Mouse (Mus musculus): ENCODE results near the gene Gabbr2.

Gene Gabbr2

DNA sequence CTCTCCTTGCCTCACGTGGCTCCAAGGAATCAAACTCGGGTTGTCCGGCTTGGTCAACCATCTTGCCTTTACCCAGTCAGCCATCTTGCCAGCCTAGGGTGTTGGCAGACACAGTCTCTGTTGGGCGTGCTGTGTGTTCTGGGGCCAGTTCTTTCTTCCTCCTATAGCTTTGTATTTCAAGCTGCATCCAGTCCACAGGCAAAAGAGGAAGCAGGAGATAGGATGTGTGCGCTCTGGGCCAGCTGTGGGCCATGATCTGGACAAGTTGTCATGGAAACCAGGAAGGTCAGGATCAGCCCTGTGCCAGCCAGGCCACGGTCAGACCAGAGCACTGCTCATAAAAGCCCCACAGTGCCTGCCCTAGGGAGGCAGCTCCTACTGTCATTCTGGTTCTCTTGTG, 74.9 kb downstream of the Gabbr2 start:
- DNase-seq (ENCODE audit: extremely low spot score, low spot score): no peak

DNA sequence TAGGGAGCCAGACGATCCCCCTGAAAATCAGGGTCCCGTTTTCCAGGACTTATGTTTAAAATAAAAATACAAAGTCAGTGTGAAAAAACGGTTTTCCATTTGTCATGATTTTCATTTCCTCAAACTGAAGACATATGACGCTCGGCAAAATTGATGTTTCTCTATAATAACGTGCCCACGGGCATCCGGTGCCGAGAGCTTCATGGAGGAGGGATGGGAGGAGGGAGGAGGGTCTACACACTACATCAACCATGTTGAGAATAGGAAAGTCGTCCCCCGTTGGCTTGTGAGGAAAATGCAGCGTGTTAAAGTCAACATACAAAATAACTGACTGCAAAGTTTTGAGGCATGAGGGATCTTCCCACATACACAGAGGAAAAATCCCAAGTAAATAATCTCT, 75.7 kb downstream of the Gabbr2 start:
- DNase-seq (ENCODE audit: extremely low spot score, low spot score): no peak

DNA sequence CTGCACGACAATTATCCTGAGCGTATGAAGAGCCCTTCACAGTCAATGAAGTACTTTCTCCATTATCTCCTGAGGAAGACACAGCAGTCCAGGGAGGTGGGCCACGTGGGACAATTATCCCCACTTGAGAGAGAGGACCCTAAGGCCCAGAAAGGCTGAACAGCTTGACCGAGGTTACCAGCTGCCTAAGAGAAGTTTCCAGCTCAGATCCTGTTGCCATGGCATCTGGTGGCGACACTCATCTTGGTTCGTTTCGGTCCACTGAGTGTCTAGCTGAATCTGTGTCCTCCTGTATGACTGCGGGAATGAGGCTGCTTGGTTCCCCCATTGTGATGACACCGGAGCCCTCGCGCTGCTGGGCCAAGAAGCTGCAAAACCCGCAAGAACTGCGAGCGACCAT, 76.2 kb downstream of the Gabbr2 start:
- DNase-seq (ENCODE audit: extremely low spot score, low spot score): no peak

DNA sequence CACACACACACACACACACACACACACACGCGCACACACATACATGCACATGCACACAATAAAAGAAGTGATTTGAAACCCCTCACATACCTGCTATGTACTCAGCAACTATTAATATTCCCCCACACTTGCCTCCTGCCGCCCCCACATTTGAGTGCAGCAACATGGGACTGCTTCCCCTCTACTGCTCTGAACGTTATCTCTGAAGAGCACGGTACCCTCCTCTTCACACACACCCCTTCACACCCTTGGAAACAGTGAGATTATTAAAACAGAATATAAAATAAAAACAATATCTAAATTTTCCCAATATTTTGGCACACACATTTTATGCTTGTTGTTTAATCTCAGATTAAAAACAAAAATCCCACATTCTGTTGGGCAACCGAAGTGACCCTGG, 77.1 kb downstream of the Gabbr2 start:
- no peak for DNase-seq (ENCODE audit: extremely low spot score, low spot score)

DNA sequence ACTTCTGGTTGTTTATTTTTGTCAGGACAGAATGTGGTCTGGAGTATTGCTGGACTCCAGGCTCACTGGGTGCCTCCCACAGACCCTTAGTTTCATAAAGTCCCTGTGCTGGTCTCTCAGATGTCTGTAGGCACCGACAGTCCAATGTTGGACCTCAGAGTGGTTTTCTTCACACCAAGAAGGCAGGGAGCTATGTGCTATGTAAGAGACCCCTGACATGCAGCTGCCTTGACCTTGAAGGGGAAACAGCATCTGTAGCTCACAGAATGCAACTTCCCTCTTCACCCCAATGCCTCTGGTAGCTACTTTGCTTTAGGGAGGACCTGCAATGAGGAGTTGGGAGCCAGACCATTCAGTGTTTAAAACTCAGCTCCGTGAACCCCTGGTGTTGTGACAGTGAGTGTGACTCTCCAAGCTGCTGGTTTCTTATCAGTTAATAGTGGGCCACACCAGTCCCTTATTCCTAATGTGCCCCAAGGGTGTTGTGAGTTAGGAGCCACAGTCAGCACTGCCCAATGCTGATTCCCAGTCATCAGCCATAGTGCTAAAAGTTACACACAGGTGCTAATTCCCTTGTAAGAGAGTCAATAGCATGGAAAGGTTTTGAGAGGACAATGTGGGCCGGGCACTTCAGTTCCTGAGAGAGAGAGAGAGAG, 85.5 kb downstream of the Gabbr2 start:
- no peak for DNase-seq (ENCODE audit: extremely low spot score, low spot score)

DNA sequence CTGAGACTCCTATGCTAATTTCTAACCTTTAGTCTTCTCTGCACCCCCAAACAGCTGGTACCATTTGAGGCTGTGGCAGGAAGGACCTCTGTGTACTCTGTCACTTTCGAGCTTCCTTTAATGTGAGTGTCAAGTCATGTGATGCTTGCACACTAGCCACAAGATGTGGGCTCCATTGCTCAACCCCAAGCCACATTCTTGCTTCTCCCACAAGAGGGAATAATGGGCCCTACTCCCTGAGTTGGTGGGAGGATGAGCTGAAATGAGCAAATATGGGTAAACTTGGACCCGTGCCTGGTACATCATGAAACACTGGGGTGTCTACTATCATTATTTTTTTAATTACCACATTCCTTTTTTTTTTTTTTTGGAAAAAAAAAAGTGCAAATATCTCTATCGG, 86.5 kb downstream of the Gabbr2 start:
- DNase-seq (ENCODE audit: extremely low spot score, low spot score): no peak

DNA sequence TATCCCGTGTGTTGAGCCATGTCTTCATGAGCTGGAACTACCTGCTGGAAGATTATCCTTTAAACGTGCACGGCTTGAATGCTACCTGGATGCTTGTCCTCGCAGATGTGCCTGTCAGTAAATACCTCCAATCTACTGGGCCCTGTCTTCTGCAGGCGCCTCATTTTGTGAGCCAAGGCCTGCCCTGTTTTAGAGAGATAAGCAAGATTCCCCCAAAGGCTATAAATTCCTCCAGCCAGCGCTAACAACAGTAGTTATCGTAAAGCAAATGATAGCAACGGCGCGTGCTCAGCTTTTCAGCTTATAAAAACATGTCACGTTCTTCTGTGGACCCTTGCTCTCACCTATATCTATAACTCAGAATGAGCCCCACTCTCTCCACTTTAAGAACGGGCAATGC, 87.5 kb downstream of the Gabbr2 start:
- DNase-seq (ENCODE audit: extremely low spot score, low spot score): no peak

DNA sequence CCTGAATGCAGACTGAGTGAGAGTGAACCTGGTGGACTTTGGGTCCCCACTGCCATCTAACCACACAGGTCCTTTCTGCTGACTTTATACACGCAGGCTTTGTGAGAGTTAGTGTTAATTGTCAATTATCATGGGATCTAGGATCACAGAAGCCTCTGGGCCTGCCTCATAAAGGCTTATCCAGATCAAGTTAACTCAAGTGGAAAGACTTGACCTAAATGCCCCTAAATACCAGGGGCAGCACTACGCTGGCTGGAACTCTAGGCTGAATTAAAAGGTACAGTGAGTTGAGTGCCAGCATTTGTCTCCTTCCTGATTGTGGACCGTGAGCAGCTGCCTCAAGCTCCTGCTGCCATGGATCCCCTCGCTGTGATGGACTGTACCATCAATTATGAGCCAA, 93.1 kb downstream of the Gabbr2 start:
- no peak for DNase-seq (ENCODE audit: extremely low spot score, low spot score)

DNA sequence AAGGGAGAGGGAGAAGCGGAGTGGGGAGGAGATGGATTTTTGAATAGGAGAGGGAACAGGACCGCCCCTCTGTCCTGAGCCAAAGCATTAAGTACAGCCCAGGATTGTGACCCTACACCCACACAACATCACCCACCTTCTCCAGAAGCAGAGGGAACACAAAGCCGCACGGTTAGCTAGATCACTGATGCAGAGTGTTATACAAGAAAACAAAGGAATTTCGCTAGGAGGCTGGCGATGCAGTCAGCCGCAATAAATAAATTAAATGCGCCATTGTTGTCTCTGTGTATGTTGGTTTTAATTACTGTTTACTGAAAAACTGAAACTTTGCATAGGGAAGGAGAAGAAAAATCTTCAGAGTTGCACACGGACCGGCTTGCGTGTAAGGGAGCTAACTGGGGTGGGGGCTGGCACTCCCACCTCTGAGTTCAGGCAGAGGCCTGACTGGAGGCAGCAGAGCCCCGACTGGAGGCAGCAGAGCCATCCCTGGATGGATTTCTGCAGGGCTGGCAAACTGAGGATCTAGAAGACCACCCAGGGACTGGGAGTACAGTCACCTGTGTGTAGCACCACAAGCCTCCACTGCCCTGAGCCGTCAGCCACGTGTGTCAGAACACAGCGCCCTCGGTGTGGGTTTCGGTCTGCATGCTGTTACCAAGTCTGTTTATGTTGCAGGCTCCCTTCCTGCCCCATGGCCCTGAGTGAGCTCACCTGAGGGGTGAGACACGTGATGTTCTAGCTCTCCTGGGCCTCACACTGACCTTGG, 93.9 kb downstream of the Gabbr2 start:
- no peak for DNase-seq (ENCODE audit: extremely low spot score, low spot score)

DNA sequence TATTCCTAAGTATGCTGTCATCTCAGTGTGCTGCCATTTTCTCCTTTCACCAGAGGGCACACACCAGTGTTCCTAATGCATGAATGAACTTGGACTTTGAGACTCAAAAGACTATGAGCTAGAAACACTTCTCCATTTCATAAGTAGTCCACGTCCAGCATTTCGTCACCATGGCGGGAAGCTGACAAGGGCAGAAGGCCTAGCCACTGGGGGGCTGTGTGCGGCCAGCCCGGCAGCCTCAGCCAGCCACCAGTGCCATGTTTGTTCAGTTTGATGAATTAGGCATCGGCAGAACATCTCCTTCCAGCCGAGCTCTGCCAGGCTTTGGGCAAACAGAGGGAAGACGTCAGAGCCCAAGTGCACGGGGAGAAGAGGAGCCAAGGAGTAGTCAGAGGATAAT, 97.5 kb downstream of the Gabbr2 start:
- no peak for DNase-seq (ENCODE audit: extremely low spot score, low spot score)

DNA sequence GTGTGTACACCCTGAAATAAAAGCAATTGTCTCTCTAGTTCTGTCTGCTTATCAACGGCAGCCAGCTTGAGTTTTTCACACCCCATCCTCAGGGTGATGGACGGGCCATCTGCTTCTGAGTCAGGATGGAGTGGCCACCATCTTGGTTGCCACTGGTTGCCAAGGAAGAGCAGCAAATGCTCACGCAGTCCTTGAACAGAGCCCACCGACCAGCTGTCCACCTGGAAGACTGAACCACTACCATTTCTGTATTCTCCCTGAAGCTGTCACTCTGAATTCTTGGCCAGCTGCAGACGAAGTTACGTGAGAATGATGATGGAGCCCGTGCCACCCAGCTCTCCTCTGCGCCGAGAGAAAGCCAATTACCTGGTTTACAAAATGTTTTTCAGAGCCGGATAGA, 102.5 kb downstream of the Gabbr2 start:
- no peak for DNase-seq (ENCODE audit: extremely low spot score, low spot score)

DNA sequence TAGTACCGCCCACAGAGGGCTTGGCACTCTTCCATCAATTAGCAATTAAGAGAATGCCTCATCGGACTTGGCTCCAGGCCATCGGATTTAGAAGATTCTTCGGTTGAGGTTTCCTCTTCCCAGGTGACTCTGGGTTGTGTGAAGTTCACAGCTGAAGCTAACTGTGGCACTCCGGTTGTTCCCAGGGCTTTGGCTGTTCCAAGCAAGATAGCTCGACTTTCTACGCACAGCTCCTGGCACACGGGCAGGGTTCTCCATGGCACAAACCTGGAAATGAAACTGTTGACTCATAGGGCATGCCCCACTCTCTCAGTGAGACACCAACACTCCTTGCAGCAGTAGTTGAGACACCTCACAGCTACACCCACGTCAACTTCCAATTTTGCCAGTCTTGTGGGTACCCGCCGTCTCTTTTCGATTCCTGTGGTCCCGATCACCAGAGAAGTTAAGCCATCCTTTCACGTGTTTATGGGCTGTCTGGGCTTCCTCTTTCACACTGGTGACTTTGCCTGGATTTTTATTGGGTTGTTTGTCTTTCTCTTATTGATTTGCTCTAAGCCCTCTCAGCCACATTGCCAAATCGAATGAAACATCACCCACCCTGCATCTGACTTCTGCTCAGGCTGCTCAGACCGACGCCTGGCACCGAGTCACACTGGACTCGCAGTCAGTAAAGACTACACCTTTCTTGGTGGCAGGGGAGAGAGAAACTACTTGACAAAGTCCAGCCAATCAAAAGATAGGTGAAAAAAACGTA, 105.9 kb downstream of the Gabbr2 start:
- DNase-seq (ENCODE audit: extremely low spot score, low spot score): no peak

DNA sequence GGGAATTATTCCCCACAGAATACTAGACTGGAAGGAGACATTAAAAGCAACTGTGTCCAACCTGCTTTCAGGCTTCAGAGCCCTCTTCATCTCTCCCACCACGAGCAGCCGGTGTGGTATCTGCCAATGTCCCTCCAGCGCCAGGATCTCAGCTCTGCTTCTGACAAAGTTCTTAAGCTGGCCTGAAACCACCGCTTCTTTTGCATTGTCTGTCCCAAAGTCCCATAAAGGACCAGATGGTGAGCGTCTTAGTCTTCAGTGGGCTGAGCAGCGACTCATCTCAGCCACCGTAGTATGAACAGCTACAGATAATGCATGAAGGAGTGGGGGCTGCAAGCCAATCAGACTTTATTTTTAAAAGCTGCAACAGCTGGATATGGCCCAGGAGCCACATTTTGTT, 107.5 kb downstream of the Gabbr2 start:
- no peak for DNase-seq (ENCODE audit: extremely low spot score, low spot score)

DNA sequence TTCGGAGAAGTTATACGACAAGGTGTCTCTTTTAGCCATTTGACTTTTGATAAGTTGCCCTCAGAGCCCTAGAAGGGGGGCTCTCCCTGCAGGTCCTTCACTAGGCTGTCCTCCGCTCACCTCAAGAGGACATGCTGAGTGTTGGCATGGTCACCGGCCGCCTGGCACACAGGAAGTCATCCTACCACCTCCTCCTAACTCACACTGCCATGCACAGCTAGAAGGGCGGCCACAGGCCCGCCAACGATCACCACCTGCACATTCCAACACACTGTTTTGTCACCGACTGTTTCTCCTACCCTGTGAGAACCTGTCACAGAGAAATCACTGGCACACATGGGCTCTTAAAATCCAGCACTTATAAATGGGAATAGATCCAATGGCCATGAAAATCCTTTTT, 108.1 kb downstream of the Gabbr2 start:
- DNase-seq (ENCODE audit: extremely low spot score, low spot score): no peak

DNA sequence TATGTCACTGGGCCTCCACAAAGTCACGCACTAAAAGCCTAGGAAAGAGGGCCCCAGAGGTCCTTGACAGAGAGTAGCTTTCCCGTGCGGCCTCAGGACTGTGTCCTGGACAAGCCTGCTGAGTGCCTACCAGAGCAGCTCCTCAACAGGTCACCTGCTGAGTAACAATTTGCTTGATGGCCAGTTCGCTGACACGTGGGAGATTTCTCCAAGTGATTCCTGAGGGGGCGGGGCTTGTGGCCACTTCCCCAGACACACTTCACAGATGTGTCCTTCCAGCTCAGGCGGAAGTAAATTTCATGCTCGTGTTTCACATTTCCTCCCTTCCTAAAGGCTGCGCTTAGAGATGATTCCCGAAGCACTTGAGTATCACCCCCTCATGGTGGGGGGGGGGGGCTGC, 108.6 kb downstream of the Gabbr2 start:
- no peak for DNase-seq (ENCODE audit: extremely low spot score, low spot score)

DNA sequence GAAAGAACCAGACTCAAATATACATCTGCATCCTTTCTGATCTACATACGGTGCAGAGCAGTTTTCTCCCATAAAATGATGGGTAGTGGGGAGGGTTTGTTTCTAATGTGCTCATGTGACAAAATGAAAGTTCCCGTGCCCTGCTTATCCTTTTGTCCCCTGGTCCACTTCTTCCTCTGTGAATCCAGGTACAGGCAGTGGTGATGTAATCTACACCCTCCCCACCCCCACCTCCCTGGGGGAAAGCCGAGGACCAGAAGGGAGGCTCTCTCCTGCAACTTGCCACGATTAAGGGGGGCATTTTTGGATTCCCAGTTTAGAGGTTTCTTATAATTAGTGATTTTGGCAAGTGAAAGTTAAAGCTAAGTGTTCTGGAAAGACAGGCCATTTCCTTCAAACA, 110.4 kb downstream of the Gabbr2 start:
- no peak for DNase-seq (ENCODE audit: extremely low spot score, low spot score)

DNA sequence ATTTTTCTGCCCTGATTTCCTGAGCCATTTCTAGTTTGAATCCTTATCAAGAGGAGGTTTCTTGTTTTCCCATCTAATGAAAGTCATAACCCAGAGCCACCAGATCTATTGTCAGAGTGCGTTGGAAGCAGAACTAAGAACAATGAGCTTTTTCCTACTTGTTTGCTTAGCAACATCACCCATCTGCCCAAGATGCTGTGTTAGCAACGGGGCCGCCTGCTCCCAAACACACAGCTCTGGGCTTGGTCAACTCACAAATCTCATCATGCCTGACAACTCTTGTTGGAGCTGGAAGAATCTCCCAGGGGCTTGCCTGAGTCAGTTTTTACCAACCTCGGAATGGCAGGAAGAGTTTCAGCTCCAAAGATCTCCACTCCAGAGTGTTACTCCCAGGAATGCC, 111.7 kb downstream of the Gabbr2 start:
- DNase-seq (ENCODE audit: extremely low spot score, low spot score): no peak

DNA sequence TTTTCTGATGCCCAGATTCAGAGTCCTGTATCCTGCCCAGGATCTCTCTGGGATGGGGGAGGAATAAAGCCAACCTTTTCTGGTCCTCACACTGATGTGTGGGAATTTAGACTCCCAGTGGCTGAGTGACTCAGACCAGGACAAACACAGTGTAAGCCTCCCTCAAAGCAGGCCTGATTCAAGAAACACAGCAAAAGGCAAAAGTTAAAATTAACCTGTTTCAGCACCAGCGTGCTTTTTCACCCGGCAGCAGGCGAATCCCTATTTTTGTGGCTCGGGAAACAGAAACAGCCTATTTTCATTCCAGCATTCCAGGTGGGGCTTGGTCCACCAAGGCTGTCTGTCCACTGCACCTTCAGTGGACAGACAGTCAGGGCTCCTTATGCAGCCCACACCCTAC, 118.9 kb downstream of the Gabbr2 start:
- no peak for DNase-seq (ENCODE audit: extremely low spot score, low spot score)

DNA sequence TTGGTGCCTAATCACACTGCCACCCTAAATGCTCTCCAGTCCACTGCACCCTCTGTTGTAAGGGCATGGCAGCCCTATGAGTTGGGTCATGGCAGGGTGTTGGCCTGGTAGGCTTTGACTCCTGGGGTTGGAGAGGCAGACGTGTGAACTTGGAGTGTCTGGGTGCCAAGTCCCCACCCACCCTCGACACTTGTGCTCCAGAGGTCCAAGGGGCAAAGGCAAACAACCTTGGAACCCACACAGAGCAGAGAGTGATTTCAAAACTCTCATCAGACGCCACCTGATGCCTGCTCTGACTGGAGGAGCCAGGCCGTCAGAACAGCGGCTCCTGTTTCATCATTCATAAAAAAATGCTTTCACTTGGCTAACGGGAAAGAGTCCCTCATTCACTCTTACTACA, 121.5 kb downstream of the Gabbr2 start:
- DNase-seq (ENCODE audit: extremely low spot score, low spot score): no peak

DNA sequence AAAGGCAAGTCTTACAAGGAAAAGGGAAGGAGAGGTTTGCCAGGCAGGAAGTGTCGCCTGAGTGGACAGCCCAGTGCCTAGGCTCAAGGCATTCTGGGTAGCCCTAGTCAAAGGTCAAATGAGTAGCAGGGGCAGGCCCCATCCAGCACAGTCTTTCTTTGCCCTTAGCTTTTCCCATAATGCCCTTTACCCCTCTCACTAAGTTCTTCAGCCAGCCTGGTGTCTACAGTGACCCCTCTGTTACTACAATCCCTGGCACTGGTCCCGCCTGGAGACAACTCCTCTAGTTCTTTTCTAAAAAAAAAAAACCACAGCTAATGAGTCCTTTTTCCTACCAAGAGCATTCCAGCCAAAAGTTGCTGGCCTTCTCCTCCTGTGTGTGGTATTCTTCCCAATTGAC, 122.3 kb downstream of the Gabbr2 start:
- no peak for DNase-seq (ENCODE audit: extremely low spot score, low spot score)

DNA sequence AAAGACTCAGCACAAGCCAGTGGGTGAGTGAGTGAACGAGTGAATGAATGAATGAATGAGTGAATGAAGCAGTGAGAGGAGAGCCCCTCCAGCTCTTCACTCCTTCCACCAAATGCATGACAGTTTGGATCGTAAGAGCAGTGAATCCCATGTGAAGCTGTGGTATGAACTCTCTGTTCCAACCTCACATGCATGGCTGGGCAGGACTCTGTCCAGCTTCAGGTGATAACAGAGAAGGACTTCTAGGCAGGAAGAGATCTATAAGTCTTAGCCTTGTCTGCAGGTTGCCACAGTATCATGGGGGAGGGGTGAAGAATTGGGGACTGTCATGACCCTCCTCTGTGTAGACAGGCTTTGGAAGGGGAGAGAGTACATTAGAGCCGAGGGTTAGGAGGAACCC, 122.8 kb downstream of the Gabbr2 start:
- no peak for DNase-seq (ENCODE audit: extremely low spot score, low spot score)

DNA sequence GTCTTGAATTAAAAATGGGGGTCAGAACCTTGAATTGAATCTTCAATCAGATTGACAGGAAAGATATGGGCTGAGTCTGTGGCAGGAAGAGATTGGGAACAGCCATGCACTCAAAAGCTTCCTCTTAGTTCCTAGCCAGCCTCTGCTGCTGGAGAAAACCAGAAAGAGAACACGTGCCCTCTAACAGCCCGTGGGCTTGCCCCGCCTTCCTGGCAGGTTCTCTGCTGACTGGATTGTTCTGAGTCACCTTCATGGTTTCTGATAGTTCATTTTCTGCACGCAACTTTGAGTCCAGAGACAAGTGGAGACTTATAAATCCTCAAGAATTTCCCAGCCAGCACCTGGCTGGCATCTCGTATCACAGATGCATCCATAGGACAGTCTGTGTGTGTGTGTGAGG, 123.5 kb downstream of the Gabbr2 start:
- no peak for DNase-seq (ENCODE audit: extremely low spot score, low spot score)

DNA sequence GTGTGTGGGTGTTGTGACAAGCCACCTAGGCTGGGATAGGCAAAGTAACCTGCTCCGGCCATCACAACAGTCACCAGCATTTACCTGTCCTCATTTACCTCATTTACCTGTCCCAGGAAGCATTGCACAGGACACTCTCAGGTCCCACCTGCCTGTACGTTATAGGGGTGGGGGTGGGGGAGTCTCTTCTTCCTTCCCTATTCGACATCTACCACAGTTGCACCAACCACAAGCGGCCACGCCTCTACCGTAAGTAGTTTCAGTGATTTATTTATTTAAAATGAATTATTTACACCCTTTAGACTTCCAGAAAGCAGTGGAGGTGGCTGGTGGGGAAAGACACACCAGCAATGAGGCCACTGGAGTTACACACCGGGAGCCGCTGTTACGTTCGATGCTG, 123.9 kb downstream of the Gabbr2 start:
- DNase-seq (ENCODE audit: extremely low spot score, low spot score): no peak

All from neural tube, embryonic 10.5 days (tissue).